Mouse (Mus musculus) liver, adult 2 months (tissue): ENCODE measurements around the gene Slc10a4. TPM values are rescaled to one million over a fixed set of nuclear protein-coding genes. Genes with fewer than 3 reads are reported as not detected.
A peak's percentile ranks its signal among the peaks of the same experiment; 100 is the strongest.

Source experiments
- DNase-seq: peaks from one replicate; pipeline ENCODE4 v3.0.0-alpha.2; 2011; ENCODE audit warnings: low read depth, low spot score; ENCODE audit errors: extremely low read depth
- H3K27ac ChIP-seq: fragments of 200-500 bp; replicated peaks from 2 replicates; pipeline ENCODE4 v1.5.1; 2012; ENCODE audit warnings: low read depth, mild to moderate bottlenecking, control low read depth, inconsistent platforms, low read length; ENCODE audit not compliant: insufficient read depth
- H3K27me3 ChIP-seq: fragments of 200-500 bp; 2 replicates; pipeline ENCODE4 v1.6.1; 2012; ENCODE audit warnings: mild to moderate bottlenecking, moderate library complexity, low read length, inconsistent platforms; ENCODE audit not compliant: control insufficient read depth, insufficient read depth
- H3K36me3 ChIP-seq: fragments of 200-500 bp; 2 replicates; pipeline ENCODE4 v1.6.1; 2012; ENCODE audit warnings: low read length, inconsistent platforms; ENCODE audit not compliant: control insufficient read depth, insufficient read depth
- H3K4me1 ChIP-seq: fragments of 200-500 bp; 2 replicates; pipeline ENCODE4 v1.6.1; 2011; ENCODE audit warnings: low read length; ENCODE audit not compliant: control insufficient read depth, insufficient read depth
- H3K4me3 ChIP-seq: fragments of 200-500 bp; 2 replicates; pipeline ENCODE4 v1.5.1; 2011; ENCODE audit warnings: low read depth, mild to moderate bottlenecking, control low read depth, low read length, moderate library complexity; ENCODE audit not compliant: insufficient read depth
- H3K79me2 ChIP-seq: fragments of 200-500 bp; 2 replicates; pipeline ENCODE4 v1.6.1; 2012; ENCODE audit warnings: inconsistent platforms, mild to moderate bottlenecking, low read length, moderate library complexity; ENCODE audit not compliant: control insufficient read depth, insufficient read depth
- H3K9ac ChIP-seq: fragments of 200-500 bp; 2 replicates; pipeline ENCODE4 v1.6.1; 2012; ENCODE audit warnings: low read depth, mild to moderate bottlenecking, control low read depth, inconsistent platforms, low read length
- CTCF ChIP-seq: fragments of 200-500 bp; IDR thresholded peaks from 2 replicates; pipeline ENCODE4 v1.5.1; 2011; ENCODE audit warnings: low read depth, low read length, control low read depth
- POLR2A ChIP-seq: fragments of 200-500 bp; IDR thresholded peaks from 2 replicates; pipeline ENCODE4 v1.6.1; 2011; ENCODE audit warnings: low read length, control low read depth; ENCODE audit not compliant: insufficient read depth; ENCODE audit errors: extremely low read depth
- WGBS: fragments of 180-500 bp; shearing (Covaris S2); methylation state at CpG from one replicate; pipeline ENCODE4 v1.1.7; 2018; 5-methylcytosine and 5-hydroxymethylcytosine counted together
- polyA plus RNA-seq: library from polyadenylated mRNA; depleted of rRNA; stranded (reverse); fragments of >200 nt; gene quantifications from 2 replicates; pipeline ENCODE4 v1.2.3, GENCODE M21; 2012; rRNA removed
- total RNA-seq: library from RNA; depleted of rRNA; stranded (reverse); fragments of >200 nt; gene quantifications from 2 replicates; pipeline ENCODE4 v1.2.3, GENCODE M21; 2014; rRNA removed

Slc10a4 gene
- total RNA-seq (not detected in 2 replicates), polyA plus RNA-seq (not detected in 2 replicates)

- 10% methylated on average over 65 of the region's 65 CpGs for WGBS
- TF ChIP-seq CTCF: no peak
- no peak for TF ChIP-seq POLR2A
- H3K27me3 ChIP-seq: peaks cover 12% of the 10 kb centered on the region
- 0 out of 2 replicates have a peak, but pooled peaks cover 4% of the 10 kb centered on the region for H3K4me1 ChIP-seq
- no peaks in the 10 kb centered on the region for H3K79me2 ChIP-seq
- H3K9ac ChIP-seq: no peak within 1 kb of the TSS; the same call in 1 of the 2 replicates
- H3K4me3 ChIP-seq: peak within 1 kb of the TSS; percentile 25; the same call in 1 of the 2 replicates
- no peak for DNase-seq
- no peak within 1 kb of the TSS for H3K27ac ChIP-seq
- no peaks in the 10 kb centered on the region for H3K36me3 ChIP-seq
Measured at GRCm38 (mm10) chr5:73006784-73007581, at the start of gene Slc10a4. Slc10a4 (plus strand) TSS chr5:73006883.

DNA sequence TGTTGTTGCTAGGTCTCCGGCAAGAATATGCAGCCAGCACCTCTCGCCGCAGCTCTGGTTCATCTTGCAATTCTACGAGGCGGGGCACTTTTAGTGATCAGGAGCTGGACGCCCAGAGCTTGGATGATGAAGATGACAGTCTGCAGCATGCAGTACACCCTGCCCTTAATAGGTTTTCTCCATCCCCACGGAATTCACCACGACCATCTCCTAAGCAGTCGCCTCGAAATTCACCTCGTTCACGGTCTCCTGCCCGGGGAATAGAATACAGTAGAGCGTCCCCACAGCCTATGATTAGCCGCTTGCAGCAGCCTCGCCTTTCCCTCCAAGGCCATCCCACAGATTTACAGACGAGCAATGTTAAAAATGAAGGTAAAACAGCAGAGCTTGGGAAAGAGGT, 49.4 kb upstream of the Slc10a4 start:
- peaks cover 19% of the 10 kb centered on the region for H3K36me3 ChIP-seq
- no peak for DNase-seq
- 94% methylated on average over 17 of the region's 17 CpGs for WGBS

DNA sequence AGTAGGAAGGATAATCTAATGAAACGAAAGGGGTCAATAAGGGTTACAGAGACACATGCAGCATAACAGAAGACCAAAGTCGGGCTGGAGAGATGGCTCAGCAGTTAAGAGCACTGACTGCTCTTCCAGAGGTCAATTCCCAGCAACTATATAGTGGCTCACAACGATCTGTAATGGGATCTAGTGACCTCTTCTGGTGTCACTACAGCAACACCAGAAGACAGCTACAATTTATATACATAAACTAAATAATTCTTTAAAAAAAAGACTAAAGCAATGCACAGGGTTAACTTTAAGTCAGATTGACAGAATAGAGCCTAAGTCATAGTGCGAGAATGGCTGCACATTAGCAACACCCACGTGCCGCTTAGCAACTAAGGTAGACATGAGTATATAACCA, 46.6 kb upstream of the Slc10a4 start:
- Histone ChIP-seq H3K4me3 (no peak overlapping the region), H3K27me3 (no peaks in the 10 kb centered on the region), H3K79me2 (no peaks in the 10 kb centered on the region; the same call in 1 of the 2 replicates), H3K9ac (no peak overlapping the region), H3K27ac (no peak overlapping the region), H3K4me1 (no peaks in the 10 kb centered on the region), H3K36me3 (peaks cover 19% of the 10 kb centered on the region)
- DNase-seq: peak; percentile 28
- no peak for TF ChIP-seq CTCF
- no peak for TF ChIP-seq POLR2A
- WGBS: 77% methylated on average over 6 of the region's 6 CpGs

More for the DNA sequence above, 49.4 kb upstream of the Slc10a4 start:
- no peaks in the 10 kb centered on the region for H3K4me1 ChIP-seq
- H3K4me3 ChIP-seq: no peak overlapping the region
- TF ChIP-seq POLR2A: no peak
- no peak for TF ChIP-seq CTCF
- no peak overlapping the region for H3K27ac ChIP-seq
- no peak overlapping the region for H3K9ac ChIP-seq
- no peaks in the 10 kb centered on the region; the same call in 1 of the 2 replicates for H3K79me2 ChIP-seq
- no peaks in the 10 kb centered on the region for H3K27me3 ChIP-seq

GRCm38 (mm10) chr5:72965706-72966105, 41.0 kb upstream of the Slc10a4 start:
- H3K4me3 ChIP-seq: no peak overlapping the region
- H3K27me3 ChIP-seq: no peaks in the 10 kb centered on the region
- H3K36me3 ChIP-seq: peaks cover 11% of the 10 kb centered on the region
- no peak overlapping the region for H3K27ac ChIP-seq
- no peaks in the 10 kb centered on the region for H3K4me1 ChIP-seq
- WGBS: 94% methylated on average over 3 of the region's 3 CpGs
- TF ChIP-seq CTCF: no peak
- H3K9ac ChIP-seq: no peak overlapping the region
- H3K79me2 ChIP-seq: no peaks in the 10 kb centered on the region
- DNase-seq: no peak

GRCm38 (mm10) chr5:72972435-72972834, 34.2 kb upstream of the Slc10a4 start:
- no peaks in the 10 kb centered on the region for H3K4me1 ChIP-seq
- no peaks in the 10 kb centered on the region for H3K27me3 ChIP-seq
- no peak overlapping the region for H3K9ac ChIP-seq
- 89% methylated on average over 4 of the region's 4 CpGs for WGBS
- H3K36me3 ChIP-seq: peaks cover 29% of the 10 kb centered on the region
- no peak for DNase-seq
- no peak for TF ChIP-seq POLR2A
- no peak for TF ChIP-seq CTCF
- H3K4me3 ChIP-seq: no peak overlapping the region
- no peak overlapping the region for H3K27ac ChIP-seq
- H3K79me2 ChIP-seq: no peaks in the 10 kb centered on the region

DNA sequence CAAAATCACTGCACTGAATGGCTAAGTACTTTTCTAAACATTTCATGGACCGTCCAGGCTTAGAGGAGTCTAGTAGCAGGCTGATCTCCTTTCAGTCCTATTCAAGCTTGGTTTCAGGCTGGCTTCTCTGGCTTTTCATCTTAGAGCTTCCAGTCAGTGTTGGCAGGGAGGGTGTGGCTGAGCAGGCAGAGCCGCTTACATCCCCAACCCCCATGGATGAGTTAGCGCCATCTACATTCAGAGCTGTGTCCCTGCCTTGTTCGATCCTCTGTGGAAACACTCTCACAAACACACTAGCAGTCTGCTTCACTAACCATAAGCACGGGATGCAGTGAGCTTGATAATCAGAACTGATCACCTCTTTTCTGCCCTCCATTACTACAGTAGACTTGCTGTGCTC, 33.7 kb upstream of the Slc10a4 start:
- Histone ChIP-seq H3K9ac (no peak overlapping the region), H3K4me3 (no peak overlapping the region), H3K4me1 (no peaks in the 10 kb centered on the region), H3K27ac (no peak overlapping the region), H3K27me3 (no peaks in the 10 kb centered on the region), H3K79me2 (no peaks in the 10 kb centered on the region), H3K36me3 (peaks cover 31% of the 10 kb centered on the region)
- no peak for TF ChIP-seq POLR2A
- TF ChIP-seq CTCF: no peak
- 85% methylated on average over 5 of the region's 5 CpGs for WGBS
- DNase-seq: no peak
